Mouse (Mus musculus): Measurements from ENCODE around the gene Ddah1.

The Ddah1 gene

GRCm38 (mm10) chr3:145764416-145764815 lies 5.9 kb downstream of the Ddah1 start:
- no peak for DNase-seq

DNA sequence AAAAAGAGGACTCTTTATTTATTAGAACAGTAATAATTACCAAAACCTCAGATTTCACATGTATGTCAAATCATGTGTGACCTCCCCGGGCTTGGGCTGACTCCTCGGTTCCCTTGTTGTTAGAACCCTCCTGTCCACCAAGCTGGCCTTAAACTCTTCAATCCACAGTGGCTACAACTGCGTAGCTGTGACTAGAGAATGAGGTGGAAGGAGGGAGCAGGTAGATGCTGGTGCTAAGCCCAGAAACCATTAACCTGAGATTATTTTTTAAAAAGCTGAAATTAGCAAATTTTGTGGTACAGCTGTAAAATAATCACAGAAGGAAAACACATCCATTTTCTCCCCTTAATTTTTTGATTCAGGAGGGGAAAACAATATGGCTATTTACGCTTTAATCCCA lies 10.0 kb downstream of the Ddah1 start:
- no peak for DNase-seq

- DNase-seq, result no peak
These were observed 14.9 kb downstream of the Ddah1 start for GRCm38 (mm10) chr3:145773384-145773783.

GRCm38 (mm10) chr3:145774336-145774735 lies 15.9 kb downstream of the Ddah1 start:
- DNase-seq, result peak in 1 of 2 experiments; percentile 23

- DNase-seq, result no peak
These were observed 16.8 kb downstream of the Ddah1 start for GRCm38 (mm10) chr3:145775236-145775635.

GRCm38 (mm10) chr3:145775862-145776261 lies 17.4 kb downstream of the Ddah1 start:
- no peak for DNase-seq

DNA sequence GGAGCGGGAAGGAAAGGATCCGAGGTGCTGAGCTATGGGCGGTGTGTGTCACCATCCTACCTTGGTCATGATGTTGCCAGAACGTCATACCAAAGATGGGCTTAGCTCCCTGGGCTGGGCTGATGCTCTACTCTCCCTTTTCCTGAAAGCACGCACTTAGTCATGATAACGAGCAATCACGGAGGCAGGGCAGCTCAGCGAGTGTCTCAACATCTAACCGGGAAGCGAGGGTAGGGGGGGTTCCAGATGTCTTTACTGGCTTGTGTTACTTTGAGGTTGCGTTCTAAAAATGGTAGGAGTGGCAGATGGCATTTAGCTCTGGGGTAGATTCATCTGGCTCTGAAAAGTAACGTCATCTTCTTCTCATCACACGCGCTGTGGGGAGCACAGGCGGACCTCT lies 18.5 kb downstream of the Ddah1 start:
- no peak for DNase-seq

DNA sequence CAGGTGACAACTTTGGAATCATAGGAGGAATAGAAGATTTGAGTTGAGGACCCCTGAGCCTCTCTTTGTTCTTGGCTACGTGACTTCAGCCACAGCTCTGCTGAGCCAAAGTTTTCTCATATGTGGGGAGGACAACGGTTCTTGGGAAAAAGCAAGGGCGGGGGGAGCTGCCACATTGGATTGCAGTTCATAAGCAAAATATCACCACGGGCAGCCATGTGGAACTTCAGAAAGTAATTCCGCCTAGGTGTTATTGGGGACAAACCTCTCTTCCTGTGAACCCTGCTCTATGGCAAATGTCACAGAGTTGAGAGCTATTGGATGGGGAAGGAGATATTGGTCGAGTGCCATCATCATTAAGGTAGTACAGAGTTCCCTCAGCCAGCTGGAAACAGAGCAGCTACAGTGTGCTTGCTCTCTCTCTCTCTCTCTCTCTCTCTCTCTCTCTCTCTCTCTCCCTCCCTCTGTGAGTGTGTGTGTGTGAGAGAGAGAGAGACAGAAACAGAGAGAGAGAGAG lies 20.0 kb downstream of the Ddah1 start:
- no peak for DNase-seq

- DNase-seq, result no peak
These were observed 21.0 kb downstream of the Ddah1 start for GRCm38 (mm10) chr3:145779279-145779973.

DNA sequence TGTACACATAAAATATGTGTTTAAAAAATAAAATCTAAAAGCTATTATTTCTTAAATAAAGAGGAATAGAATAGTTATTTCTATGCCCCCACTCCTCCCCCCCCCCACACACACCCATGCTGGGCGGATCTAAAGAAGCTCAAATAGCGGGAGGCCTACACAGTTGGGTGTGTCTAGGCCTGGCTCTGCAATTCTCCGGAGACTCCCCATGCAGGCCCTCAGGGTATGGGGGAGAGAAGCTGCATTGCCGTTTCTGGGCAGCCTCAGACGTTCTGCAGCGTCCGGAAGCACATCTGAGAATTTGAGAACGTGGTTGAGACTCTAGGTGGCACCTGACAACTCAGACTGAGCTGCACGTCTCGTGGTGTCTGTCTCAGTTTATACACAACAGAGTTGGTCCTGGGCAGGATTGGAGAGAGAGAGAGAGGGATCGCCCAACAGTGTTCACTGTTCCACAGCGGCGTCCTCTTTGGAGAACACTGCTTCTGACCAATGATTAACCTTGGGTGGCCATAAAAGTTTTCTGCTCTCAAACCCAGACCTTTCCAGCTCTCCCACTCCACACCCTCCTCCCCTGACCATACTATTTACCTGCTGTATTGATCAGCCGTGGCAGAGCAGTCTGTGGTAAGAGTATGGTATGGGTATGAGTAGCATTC lies 22.4 kb downstream of the Ddah1 start:
- no peak for DNase-seq

DNA sequence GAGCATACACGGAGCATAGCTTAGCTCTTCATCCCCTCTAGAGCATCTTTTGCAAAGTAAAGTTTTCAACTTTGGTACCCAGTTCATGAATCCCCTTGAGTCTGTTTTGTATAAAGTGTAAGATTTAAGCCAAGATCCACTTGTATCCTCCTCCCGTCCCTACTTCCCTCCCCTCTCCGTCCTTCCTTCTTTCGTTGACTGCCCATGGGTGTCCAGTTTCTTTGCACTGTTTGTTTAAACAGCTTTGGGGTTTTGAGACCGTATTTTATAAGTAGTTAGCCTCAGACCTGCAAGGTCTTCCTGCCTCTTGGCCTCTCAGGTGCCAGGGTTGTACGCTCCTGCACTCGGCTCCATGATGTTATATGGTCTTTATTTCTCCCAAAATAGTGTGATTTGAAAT lies 26.8 kb downstream of the Ddah1 start:
- DNase-seq, result no peak

DNA sequence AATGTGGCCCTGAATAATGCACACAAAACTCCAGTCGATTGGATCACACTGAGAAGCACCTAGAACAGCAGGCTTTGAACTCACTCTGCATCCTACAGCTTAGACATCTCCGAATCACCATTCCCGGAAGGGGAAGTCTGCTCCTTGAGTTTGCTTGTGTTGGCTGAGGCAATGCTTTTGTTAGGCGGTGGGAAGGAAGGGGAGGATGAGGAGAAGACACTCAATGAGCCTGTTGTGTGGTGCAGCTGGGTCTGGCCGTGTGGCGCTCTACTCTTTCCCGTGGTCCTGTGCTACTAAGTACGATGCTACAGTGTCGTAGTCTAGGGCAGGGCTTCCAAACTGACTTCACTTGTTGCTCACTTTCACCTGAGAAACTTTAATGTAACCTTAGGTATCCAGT lies 28.8 kb downstream of the Ddah1 start:
- DNase-seq, result peak; percentile 9 to 45

DNA sequence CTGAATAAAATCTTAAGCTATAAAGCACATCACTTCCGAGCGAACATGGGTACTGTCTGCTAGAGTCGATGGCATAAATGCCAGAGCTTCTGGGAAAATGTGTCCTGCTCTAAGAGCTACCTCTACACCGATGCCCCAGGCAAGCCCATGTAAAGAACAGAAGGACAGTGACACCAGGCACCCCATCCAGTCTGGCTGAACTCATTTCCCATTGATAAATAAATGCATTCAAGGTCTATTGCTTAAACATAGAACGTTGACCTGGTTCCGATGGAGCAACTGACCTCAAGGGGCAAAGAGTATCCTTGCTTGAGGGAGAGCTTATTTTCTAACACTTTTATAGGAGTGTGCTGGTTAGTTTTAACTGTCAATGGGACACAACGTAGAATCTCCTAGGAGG lies 30.6 kb downstream of the Ddah1 start:
- no peak for DNase-seq

DNA sequence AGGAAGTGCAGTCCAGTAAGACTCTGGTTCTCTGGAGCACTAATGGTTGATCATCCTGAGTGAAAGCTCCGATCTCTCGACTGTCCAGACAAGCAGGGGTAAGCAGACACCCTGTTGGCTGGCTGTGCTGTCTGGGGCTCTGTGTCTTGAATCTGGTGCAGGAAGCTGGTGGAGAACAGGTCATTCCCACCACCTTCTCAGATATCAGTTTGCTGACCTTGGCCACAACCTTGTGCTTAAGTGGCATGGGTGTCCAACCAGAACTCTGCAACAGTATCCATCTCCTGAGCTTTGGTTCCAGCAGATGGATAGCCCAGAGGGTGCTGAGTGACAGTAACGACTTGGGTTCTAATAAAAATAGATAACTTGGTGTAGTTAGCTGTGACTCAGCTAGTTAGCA lies 31.8 kb downstream of the Ddah1 start:
- DNase-seq, result no peak

- no peak for DNase-seq
These were observed 32.2 kb downstream of the Ddah1 start for GRCm38 (mm10) chr3:145790709-145791108.

DNA sequence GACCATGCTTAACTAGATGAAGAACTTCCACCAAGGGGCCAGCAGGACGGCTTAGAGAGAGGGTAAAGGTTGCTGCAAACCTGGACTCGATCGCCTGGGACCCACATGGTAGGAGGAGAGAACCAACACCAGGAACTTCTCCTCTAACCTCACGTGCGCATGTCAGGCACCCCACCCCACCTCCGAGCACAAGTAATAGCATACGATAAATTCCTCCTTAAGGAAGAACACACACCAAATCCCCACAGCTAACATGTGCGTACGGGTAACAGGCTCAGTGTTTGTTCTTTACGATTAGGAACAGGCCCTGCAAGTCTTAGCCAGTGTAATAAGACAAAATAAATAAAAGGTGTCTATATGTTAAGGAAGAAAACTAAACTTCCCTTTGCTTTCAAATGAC lies 35.9 kb downstream of the Ddah1 start:
- DNase-seq, result no peak

GRCm38 (mm10) chr3:145795896-145796295 lies 37.4 kb downstream of the Ddah1 start:
- no peak for DNase-seq

DNA sequence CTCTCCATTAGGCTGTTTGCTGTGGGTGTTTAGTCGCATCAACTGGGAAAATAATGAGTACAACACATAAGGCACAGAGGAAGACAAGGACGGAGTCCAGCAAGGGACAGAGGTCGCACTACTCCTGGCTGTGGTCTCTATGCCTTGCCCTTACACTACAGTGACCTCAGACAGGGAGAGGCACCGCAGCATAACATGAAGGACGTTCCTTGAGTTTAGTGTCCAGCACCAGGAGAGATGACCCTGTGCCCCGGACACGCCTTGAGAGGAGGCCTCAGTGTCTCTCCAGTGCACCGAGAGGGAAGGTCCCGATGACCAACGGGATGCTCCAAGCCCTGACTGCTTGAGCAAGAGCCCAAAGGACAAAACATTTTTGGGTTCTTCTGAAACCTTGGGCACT lies 39.6 kb downstream of the Ddah1 start:
- no peak for DNase-seq

DNA sequence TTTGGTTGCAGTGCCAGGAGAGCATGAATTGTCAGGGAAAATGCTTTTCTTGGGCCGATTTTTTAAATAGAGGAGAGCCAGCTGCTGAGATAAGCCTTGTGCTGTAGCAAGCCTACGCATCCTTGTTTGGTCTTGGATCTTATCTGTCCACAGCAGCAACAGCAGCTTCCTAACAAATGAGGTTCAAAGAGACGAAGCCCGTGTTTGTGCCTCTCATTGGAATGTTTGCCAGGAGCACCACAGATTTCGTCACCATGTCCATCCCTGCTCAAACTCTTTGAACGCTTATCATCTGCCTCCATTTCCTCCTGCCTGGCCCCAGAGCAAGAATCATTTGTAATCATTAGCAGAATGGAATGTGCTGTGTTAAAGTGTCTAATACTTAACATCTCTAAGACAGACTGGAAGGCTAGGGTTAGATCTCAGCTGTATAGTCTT lies 40.3 kb downstream of the Ddah1 start:
- peak; percentile 86 to 88 for DNase-seq

- DNase-seq, result no peak
These were observed 40.9 kb downstream of the Ddah1 start for GRCm38 (mm10) chr3:145799365-145799764.

DNA sequence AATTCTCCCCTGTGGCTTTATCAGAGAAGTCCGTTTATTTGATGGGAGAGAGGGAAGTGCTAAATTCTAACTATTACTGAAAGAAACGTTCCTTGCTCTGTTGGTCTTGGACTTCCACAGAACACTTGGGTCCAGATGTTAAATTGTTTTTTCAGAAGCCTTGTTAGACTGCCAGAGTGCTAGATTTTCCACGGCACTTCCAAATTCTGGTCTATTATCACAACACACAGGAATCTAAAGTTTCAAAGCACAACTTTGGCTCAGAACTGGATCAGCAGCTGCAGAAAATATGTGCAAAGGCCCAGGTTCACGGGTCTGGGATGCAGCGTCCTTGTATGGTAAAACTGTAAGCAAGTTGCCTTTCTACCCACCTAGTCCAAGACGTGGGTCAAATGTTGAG lies 43.6 kb downstream of the Ddah1 start:
- DNase-seq, result no peak

DNA sequence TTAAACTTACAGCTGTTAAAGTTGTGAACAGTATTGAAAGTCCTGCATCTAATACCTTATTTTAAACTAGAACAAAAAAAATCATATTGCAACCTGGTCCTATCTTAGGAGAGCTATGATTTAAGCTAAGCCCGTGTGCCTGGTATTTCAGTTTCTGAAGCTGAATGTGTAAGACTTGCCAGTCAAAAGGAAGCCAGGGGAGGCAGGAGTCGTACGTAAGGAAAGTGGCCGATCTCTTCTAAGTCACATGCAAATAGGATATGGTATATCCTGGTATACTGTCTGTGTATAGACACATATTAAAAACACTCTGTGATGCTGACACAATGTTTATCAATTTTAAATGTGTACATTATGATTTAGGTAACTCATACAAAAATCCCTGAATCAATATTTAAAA lies 47.4 kb downstream of the Ddah1 start:
- no peak for DNase-seq

DNA sequence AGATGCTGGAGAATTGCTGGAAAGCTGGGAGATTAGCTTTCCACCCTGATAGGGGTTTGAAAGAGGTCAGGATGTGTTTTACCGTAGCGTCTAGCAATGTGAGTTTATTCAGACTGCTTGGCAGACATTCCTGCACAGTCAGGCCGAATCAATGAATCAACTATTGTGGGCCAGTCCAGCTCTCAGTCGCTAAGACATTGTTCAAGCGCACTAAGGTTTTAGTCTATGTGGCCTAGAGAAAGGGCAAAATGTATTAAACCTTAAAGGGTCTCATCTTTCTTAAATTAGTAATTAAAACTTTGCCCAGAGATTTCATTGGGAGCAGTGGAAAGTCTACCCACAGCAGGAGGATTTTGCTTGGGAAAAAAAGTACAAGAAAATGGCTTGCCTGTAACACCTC lies 48.0 kb downstream of the Ddah1 start:
- no peak for DNase-seq

DNA sequence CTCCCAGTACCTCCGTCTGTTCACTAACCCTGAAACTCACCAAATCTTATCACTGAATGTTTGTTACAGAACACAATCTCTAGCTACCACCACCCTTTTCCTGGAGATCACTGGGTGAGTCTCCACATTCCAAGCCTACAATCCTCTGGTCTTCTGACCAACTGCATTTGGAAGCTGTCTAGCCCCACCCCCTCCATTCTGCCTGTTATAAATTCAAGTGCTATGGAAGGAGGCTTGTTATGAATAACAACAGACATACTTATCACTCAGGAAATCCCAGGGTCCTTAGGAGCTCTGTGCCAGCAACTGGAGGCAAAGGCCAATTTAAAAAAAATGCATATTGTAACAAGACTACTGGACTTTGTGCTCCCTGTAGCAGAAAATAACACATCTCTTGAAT lies 58.3 kb downstream of the Ddah1 start:
- DNase-seq, result peak; percentile 55 to 73

- DNase-seq, result no peak
These were observed 58.8 kb downstream of the Ddah1 start for GRCm38 (mm10) chr3:145817276-145817675.

All from lung, adult 18-20 months (tissue).